Mouse (Mus musculus) kidney, adult 2 months (tissue): Measurements from ENCODE around the gene Taf8. TPM values are rescaled to one million over a fixed set of nuclear protein-coding genes. Genes with fewer than 3 reads are reported as not detected.

Source experiments
- DNase-seq: peaks from one replicate; pipeline ENCODE4 v3.0.0; 2021
- H3K27ac ChIP-seq: fragments of 200-500 bp; 2 replicates; pipeline ENCODE4 v1.5.1; 2012; ENCODE audit warnings: low read depth, low read length, control low read depth, inconsistent platforms; ENCODE audit not compliant: insufficient read depth
- H3K27me3 ChIP-seq: fragments of 200-500 bp; replicated peaks from 2 replicates; pipeline ENCODE4 v1.6.1; 2012; ENCODE audit warnings: mild to moderate bottlenecking, moderate library complexity, low read length, inconsistent platforms; ENCODE audit not compliant: control insufficient read depth, insufficient read depth
- H3K36me3 ChIP-seq: fragments of 200-500 bp; 2 replicates; pipeline ENCODE4 v1.6.1; 2012; ENCODE audit warnings: mild to moderate bottlenecking, moderate library complexity, low read length, inconsistent platforms; ENCODE audit not compliant: control insufficient read depth, insufficient read depth
- H3K4me1 ChIP-seq: fragments of 200-500 bp; 2 replicates; pipeline ENCODE4 v1.6.1; 2011; ENCODE audit warnings: low read length; ENCODE audit not compliant: control insufficient read depth, insufficient read depth
- H3K4me3 ChIP-seq: fragments of 200-500 bp; 2 replicates; pipeline ENCODE4 v1.5.1; 2011; ENCODE audit warnings: mild to moderate bottlenecking, low read depth, low read length, control low read depth; ENCODE audit not compliant: insufficient read depth
- CTCF ChIP-seq: fragments of 200-500 bp; conservative IDR thresholded peaks from 2 replicates; pipeline ENCODE4 v1.5.1; 2011; ENCODE audit warnings: low read depth, mild to moderate bottlenecking, control low read depth, low read length, moderate library complexity, mixed read lengths; ENCODE audit not compliant: insufficient read depth, insufficient read length
- POLR2A ChIP-seq: fragments of 200-500 bp; IDR thresholded peaks from one replicate; pipeline ENCODE4 v1.6.1; 2011; ENCODE audit warnings: low read depth, low read length, control low read depth
- WGBS: fragments of 180-500 bp; shearing (Covaris S2); methylation state at CpG from one replicate; pipeline ENCODE4 v1.1.7; 2018; 5-methylcytosine and 5-hydroxymethylcytosine counted together
- polyA plus RNA-seq: library from polyadenylated mRNA; depleted of rRNA; stranded (reverse); fragments of >200 nt; gene quantifications from 2 replicates; pipeline ENCODE4 v1.2.3, GENCODE M21; 2012; rRNA removed

The Taf8 gene
- 22.9 and 23.7 TPM in 2 replicates for polyA plus RNA-seq

DNA sequence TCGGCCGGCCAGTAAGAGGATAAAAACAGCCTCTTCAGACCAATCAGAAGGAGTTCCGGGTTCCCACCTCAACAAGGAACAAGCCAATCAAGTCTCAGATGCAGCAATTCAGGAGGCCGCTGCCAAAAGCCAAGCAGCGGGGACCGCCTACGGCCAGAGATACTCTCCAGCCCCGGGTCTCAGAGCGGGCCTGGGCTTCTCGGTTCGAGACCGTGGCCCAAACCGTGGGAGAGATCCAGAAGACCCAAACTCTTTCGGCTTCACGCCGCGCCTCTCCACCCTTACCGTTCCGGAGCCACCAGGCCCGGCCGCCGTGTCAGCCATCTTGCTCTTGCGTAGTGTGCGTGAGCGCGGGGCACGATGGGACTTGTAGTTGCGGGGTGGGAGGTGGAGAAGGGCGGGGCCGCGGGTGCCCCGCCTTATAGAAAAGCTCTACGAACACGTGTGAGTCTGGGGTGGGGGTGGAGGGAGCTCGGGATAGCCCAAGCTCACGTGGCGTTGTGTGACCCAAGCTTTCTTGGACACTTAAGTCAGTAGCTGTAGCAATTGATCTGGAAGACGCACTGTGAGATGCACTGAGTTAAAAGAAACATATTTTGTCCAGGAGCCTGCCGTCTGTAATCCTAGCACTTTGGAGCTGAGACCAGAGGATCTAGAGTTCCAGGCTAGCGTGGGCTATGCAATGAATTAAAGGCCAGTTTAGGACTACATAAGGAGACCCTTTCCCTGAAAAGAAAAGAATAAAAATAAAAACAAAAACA is at the start of gene Taf8:
TSS of gene Taf8 (minus strand) at position 347 of the 761 bp plus-strand sequence.
- Histone ChIP-seq H3K4me1 (peaks cover 6% of the 10 kb centered on the region; the same call in 1 of the 2 replicates), H3K36me3 (0 out of 2 replicates have a peak, but pooled peaks cover 4% of the 10 kb centered on the region), H3K27me3 (no peaks in the 10 kb centered on the region), H3K4me3 (peak within 1 kb of the TSS; percentile 78), H3K27ac (peak within 1 kb of the TSS; percentile 87)
- TF ChIP-seq CTCF, result no peak
- TF ChIP-seq POLR2A, result no peak
- WGBS, result under 1% methylated on average over 40 of the region's 40 CpGs
- DNase-seq, result peak; percentile 97

GRCm38 (mm10) chr17:47551049-47551448 is 49.0 kb upstream of the Taf8 start:
- Histone ChIP-seq H3K27me3 (no peaks in the 10 kb centered on the region), H3K36me3 (no peaks in the 10 kb centered on the region), H3K4me3 (no peak overlapping the region), H3K27ac (no peak overlapping the region), H3K4me1 (no peaks in the 10 kb centered on the region)
- TF ChIP-seq CTCF (no peak), POLR2A (no peak)
- WGBS, result 53% methylated on average over 7 of the region's 7 CpGs
- DNase-seq, result no peak

DNA sequence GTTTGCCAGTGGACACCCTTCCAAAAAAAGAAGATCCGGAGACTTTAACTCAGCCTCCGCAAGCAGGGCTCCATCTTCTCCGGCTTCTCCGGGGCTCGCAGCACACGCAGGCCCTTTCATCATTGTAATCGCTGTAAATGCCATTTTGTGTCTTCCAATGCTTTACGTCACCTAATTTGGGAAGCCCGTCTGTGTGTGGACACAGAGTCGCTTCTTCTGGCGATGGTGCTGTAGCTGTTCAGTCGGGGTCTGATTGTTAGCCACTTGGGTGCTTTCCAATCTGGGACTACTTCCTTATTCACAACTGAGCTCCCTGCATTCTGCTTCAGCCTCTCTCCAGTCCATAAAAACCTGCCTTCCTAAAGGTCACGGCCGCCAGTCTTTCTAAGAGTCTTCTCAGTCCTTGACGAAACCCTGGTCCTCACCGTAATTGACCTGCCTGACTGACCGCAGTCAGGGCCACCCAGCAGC is 43.8 kb upstream of the Taf8 start:
- Histone ChIP-seq H3K4me1 (no peaks in the 10 kb centered on the region), H3K4me3 (no peak overlapping the region), H3K27ac (no peak overlapping the region), H3K27me3 (no peaks in the 10 kb centered on the region), H3K36me3 (no peaks in the 10 kb centered on the region)
- whole genome bisulfite sequencing, result 84% methylated on average over 17 of the region's 17 CpGs
- TF ChIP-seq POLR2A (no peak), CTCF (no peak)
- DNase-seq, result no peak

DNA sequence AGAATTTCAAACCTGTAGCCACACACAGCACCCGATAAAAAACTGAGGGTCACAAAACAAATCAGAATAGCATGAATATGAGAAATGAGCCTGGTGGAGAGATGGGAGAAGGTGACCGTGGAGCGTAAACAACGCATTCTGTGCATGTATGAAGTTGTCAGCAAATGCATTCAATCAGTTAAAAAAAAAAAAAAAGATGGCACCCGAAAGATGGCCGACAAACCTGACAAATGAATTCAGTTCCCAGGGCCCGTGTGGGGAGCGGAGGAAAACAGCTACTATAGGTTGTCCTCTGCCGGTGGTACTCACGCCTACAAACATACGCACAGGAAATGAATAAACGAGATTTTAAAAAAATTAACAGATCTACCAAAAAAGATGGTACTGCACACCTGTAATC is 43.1 kb upstream of the Taf8 start:
- no peak for TF ChIP-seq POLR2A
- no peak for TF ChIP-seq CTCF
- WGBS, result 95% methylated on average over 12 of the region's 12 CpGs
- Histone ChIP-seq H3K4me1 (no peaks in the 10 kb centered on the region), H3K36me3 (no peaks in the 10 kb centered on the region), H3K27me3 (no peaks in the 10 kb centered on the region), H3K27ac (no peak overlapping the region), H3K4me3 (no peak overlapping the region)
- no peak for DNase-seq

- Histone ChIP-seq H3K27ac (no peak overlapping the region), H3K36me3 (no peaks in the 10 kb centered on the region), H3K4me1 (no peaks in the 10 kb centered on the region), H3K27me3 (no peaks in the 10 kb centered on the region), H3K4me3 (no peak overlapping the region)
- DNase-seq, result peak; percentile 31
- TF ChIP-seq POLR2A (no peak), CTCF (no peak)
- WGBS, result 66% methylated on average over 7 of the region's 7 CpGs
These were observed 41.1 kb upstream of the Taf8 start for GRCm38 (mm10) chr17:47543051-47543650.

GRCm38 (mm10) chr17:47542061-47542460 is 40.0 kb upstream of the Taf8 start:
- DNase-seq, result no peak
- TF ChIP-seq POLR2A, result no peak
- TF ChIP-seq CTCF, result no peak
- Histone ChIP-seq H3K36me3 (no peaks in the 10 kb centered on the region), H3K27ac (no peak overlapping the region), H3K4me1 (no peaks in the 10 kb centered on the region), H3K4me3 (no peak overlapping the region), H3K27me3 (no peaks in the 10 kb centered on the region)
- 67% methylated on average over 5 of the region's 5 CpGs for WGBS

DNA sequence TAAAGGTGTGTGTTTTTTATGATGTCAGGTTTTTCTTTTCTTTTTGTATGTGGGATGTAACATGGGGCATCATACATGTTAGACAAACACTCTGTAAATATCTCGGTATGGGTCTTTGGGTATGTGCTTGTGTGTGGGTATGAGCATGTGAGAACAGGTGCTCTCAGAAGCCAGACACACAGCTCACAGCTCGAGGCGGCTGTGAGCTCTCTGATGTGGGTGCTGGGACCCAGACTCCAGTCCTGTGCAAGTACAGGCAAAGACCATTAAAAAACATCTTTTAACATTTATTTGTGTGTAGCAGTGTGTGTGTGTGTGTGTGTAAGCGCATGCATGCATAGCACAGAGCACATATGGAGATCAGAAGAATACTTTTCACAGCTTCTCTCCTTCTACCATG is 37.0 kb upstream of the Taf8 start:
- H3K4me3 ChIP-seq, result no peak overlapping the region
- H3K27me3 ChIP-seq, result no peaks in the 10 kb centered on the region
- no peak for TF ChIP-seq POLR2A
- TF ChIP-seq CTCF, result no peak
- DNase-seq, result no peak
- WGBS, result 90% methylated on average over 4 of the region's 4 CpGs
- H3K4me1 ChIP-seq, result no peaks in the 10 kb centered on the region
- H3K27ac ChIP-seq, result no peak overlapping the region
- no peaks in the 10 kb centered on the region for H3K36me3 ChIP-seq

DNA sequence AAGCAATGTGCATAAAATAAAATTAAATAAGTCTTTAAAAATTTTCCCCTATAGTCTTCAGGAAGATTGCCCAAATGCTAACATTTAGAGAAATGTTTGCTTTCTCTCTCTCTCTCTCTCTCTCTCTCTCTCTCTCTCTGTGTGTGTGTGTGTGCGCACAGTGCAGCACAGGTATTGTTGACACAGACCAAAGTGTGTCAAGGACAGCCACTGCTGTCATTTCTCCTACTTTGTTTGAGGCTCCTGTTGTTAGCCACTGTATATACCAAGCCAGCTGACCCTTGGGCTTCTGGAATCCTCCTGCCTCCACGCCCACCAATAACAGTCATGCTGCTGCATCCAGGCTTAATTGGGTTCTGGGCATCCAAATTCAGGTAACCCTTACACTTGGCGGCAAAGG is 36.0 kb upstream of the Taf8 start:
- Histone ChIP-seq H3K27me3 (no peaks in the 10 kb centered on the region), H3K36me3 (no peaks in the 10 kb centered on the region), H3K27ac (no peak overlapping the region), H3K4me3 (no peak overlapping the region), H3K4me1 (no peaks in the 10 kb centered on the region)
- TF ChIP-seq CTCF (no peak), POLR2A (no peak)
- no peak for DNase-seq
- WGBS, result 86% methylated on average over 3 of the region's 3 CpGs
